Mouse (Mus musculus): ENCODE measurements around the gene Ush2a.

DNA sequence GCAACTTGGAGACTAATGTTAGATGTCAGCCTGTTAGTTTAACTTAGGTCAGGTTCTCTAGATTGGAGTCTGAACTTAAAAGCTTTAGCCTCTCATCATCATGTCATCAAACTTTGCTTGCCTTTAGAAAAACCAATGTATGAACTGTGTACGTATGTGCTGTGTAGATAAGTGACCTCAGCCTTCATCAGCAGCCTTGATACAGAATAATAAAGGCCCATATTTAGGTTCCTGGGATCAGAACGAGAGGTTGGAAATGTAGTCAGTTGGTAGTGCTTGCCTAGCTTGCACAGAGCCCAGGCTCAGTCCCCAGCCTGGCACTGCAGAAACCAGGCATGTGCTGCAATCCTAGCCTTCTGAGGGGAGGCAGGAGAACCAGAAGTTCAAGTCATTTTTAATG lies 562.4 kb downstream of the Ush2a start:
- TF ChIP-seq SIN3A (IDR thresholded peaks at IDR 0.05; ENCODE audit: low read length): no peak
- no peak for TF ChIP-seq CTCF (IDR thresholded peaks at IDR 0.05 in 2 of 3, conservative IDR thresholded peaks at IDR 0.05 in 1 of 3; ENCODE audit: control insufficient read depth in 1 of 3, insufficient read depth in 1 of 3, low read depth in 2 of 3, low read length in 3 of 3, poor library complexity in 1 of 3, severe bottlenecking in 1 of 3)
- no peak for TF ChIP-seq TBP (IDR thresholded peaks at IDR 0.05; ENCODE audit: low read depth, low read length)
- TF ChIP-seq GATA1 (IDR thresholded peaks at IDR 0.05; ENCODE audit: low read depth, low read length): peak; percentile 46; the same call in 1 of the 2 replicates
- TF ChIP-seq ZMIZ1 (IDR thresholded peaks at IDR 0.05; ENCODE audit: low read depth, low read length): no peak
- no peak for TF ChIP-seq MYC (IDR thresholded peaks at IDR 0.05; ENCODE audit: low read depth, low read length)
- 0 out of 2 replicates have a peak, but pooled peaks have one; percentile 23 for TF ChIP-seq ETS1 (IDR thresholded peaks at IDR 0.05; ENCODE audit: low read depth, low read length)
- 0 out of 2 replicates have a peak, but pooled peaks have one; percentile 18 for TF ChIP-seq TAL1 (IDR thresholded peaks at IDR 0.05; ENCODE audit: low read length)
- TF ChIP-seq GABPA (IDR thresholded peaks at IDR 0.05; ENCODE audit: low read depth, low read length): no peak
- no peak for TF ChIP-seq RAD21 (IDR thresholded peaks at IDR 0.05; ENCODE audit: low read depth, low read length)
- TF ChIP-seq USF1 (IDR thresholded peaks at IDR 0.05; ENCODE audit: low read depth, low read length): no peak
- no peak for TF ChIP-seq SMC3 (IDR thresholded peaks at IDR 0.05; ENCODE audit: low read depth, low read length)

Measured in MEL (cell line).